Mouse (Mus musculus): ENCODE measurements around the gene Rffl. TPM values are rescaled to one million over a fixed set of nuclear protein-coding genes. Genes with fewer than 3 reads are reported as not detected.
"Not testable (repeated sequence)": the region's sequence is repeated elsewhere in the genome, so short reads cannot be mapped to it uniquely, and the experiment has no call there.

The Rffl gene
- total RNA-seq, 2 experiments from 2014 or later: 9.2 to 10.3 TPM

GRCm38 (mm10) chr11:82852540-82852939 is 18.5 kb downstream of the Rffl start:
- intact Hi-C loops (cut with DNase I): no loop called here

DNA sequence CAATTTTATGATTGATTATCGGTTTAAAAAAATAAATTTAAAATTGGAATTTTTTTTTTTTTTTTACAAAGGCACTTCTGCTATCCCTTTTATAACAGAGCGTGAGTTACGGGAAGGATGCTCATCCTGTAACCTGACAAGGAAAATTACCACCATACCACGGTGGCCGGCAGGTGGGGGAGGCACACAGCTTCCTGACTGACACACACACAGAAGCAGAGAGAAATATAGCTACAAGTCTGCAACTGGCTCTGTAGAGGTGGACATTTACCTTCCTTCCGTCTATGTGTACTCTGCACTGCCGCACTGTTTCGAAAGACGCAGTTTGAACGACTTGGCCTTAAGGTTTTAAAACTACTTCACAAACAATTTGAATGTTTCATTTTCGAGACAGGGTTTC is 18.9 kb downstream of the Rffl start:
- intact Hi-C loops (cut with DNase I): no loop called here

More at GRCm38 (mm10) chr11:82852540-82852939, 18.5 kb downstream of the Rffl start:
- DNase-seq (ENCODE audit: low spot score in 2 of 2): no peak

DNA sequence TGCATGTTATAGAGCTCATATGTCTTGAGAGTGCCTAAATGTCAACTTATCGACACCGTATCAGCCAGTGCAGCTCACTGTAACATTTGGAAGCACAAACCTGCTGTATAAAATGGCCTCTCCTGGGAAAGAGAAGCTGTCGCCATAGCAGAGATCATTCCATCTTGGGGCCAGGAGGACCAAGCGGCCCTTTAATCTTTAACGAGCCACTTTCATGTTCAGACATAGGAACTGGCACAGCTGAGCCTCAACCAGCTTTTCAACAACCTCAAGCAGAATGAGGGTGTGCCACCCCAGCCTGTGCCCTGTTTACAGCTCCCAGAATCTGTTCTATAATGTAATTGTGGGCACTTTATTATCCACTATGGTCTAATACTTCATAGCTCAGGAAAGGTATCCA is 20.8 kb downstream of the Rffl start:
- intact Hi-C loops (cut with DNase I): no loop called here
- no peak for DNase-seq (ENCODE audit: low spot score in 2 of 2)

More for the DNA sequence above, 18.9 kb downstream of the Rffl start:
- DNase-seq (ENCODE audit: low spot score in 2 of 2): no peak

- intact Hi-C loops (cut with DNase I): no loop called here
- DNase-seq (ENCODE audit: low spot score in 2 of 2): no peak
These were observed 23.4 kb downstream of the Rffl start for GRCm38 (mm10) chr11:82847571-82848000.

DNA sequence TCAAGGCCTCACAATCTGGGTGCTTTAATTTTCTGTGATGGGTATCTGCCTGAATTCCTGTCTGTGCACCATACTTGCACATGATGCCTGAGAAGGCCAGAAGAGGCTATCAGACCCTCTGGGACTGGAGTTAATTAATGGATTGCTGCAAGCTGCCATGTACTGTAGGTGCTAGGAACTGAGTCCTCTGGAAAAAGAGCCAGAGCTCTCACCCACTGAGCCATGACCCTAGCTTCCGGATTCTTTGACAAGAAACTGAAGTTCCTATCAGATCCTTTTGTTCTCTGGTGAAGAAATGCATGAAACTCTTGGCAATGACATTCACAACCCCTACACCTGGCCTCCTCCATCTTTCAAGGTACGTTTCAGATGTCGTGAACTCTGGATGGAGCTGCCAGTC is 24.1 kb downstream of the Rffl start:
- intact Hi-C loops (cut with DNase I): no loop called here
- no peak for DNase-seq (ENCODE audit: low spot score in 2 of 2)

DNA sequence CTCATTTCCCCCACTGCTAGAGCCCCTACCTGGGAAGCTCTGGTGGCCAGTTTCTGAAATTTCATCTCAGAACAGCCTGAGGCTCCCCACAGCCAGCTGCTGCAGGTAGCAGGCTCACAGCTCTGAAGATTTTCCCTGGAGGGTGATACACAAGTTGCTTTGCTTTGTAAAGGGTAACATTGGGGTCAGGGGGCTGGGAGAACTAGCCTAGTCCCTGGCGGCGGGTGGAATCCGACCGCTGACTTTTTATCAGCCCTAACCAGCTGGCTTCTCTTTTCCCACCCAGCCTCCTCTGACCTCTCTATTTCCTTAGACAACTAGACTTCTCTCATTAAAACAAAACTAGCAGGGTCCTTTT is 25.0 kb downstream of the Rffl start:
- intact Hi-C loops (cut with DNase I): no loop called here
- DNase-seq (ENCODE audit: low spot score in 2 of 2): no peak

- peak; percentile 29 to 34 for DNase-seq (ENCODE audit: low spot score in 2 of 2)
- intact Hi-C loops (cut with DNase I): no loop called here
These were observed 25.5 kb downstream of the Rffl start for GRCm38 (mm10) chr11:82845415-82846078.

DNA sequence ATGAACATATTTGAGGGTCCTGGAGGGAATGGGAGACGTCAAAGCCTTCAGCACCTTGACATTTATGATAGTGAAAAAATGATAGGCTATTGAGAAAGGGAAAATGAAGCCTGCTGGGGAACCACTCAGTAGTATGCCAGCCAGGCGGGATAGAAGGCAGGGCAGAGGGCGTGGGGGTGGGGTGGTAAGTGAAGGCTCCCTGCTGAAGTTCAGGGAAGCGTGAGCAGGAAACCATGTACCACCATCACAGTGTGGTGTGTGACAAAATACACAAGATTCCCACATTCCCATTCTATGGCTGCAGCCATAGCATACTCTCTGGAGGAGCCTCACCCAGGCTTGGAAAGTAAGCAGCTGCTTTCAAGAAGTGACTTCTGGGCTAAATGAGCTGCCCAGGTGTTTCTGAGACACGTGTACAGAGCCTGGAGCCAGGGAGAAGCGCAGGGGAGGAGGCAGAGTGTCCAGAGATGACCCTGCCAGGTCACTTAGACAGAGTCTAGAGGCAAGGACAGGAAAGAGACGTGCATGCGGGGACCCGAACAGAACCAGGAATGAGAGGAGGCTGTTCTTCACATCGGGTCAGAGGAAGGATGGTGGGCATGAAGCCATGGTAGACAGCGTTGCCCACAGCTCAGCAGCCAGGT is 26.1 kb downstream of the Rffl start:
- DNase-seq (ENCODE audit: low spot score in 2 of 2): no peak
- intact Hi-C loops (cut with DNase I): no loop called here

- intact Hi-C loops (cut with DNase I): no loop called here
- DNase-seq (ENCODE audit: low spot score in 2 of 2): no peak
These were observed 32.5 kb downstream of the Rffl start for GRCm38 (mm10) chr11:82838511-82838910.

GRCm38 (mm10) chr11:82837848-82838247 is 33.2 kb downstream of the Rffl start:
- DNase-seq (ENCODE audit: low spot score in 2 of 2): no peak
- intact Hi-C loops (cut with DNase I): no loop called here

DNA sequence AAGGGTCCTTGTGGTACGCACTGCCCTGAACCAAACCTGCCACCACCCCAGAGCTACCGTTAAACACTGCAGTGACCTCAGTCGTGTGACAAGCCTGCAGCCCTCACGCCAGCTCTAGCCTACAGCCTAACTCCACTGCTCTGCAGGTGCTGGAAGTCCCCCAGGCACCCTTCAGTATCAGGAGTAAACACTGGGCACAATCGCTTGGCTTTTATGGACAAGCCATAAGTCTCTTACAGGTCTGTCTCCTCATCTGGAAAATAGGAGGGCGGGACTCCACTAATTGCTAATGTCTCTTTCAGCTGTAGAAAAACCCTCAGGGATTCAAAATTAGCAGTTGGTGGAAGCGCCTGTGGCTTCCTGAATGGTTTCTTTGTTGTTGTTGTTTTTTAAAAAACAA is 33.8 kb downstream of the Rffl start:
- intact Hi-C loops (cut with DNase I): no loop called here
- no peak for DNase-seq (ENCODE audit: low spot score in 2 of 2)

- DNase-seq (ENCODE audit: low spot score in 2 of 2): no peak
- intact Hi-C loops (cut with DNase I): no loop called here
These were observed 35.2 kb downstream of the Rffl start for GRCm38 (mm10) chr11:82835616-82836432.

DNA sequence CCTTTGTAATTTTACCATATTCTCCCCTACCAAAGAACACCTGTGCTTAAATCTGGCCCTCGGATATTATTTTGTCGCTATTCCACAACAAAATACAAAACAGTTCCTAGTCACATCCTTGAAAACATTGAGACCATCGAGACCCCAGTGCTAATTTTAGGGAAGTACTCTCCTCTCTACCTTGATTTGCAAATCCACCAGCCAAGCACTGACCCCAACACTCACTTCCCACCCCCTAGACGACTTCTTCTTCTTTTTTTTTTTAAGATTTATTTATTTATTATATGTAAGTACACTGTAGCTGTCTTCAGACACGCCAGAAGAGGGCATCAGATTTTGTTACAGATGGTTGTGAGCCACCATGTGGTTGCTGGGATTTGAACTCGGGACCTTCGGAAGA is 36.7 kb downstream of the Rffl start:
- intact Hi-C loops (cut with DNase I); DNase-seq (ENCODE audit: low spot score in 2 of 2): not testable (repeated sequence)

DNA sequence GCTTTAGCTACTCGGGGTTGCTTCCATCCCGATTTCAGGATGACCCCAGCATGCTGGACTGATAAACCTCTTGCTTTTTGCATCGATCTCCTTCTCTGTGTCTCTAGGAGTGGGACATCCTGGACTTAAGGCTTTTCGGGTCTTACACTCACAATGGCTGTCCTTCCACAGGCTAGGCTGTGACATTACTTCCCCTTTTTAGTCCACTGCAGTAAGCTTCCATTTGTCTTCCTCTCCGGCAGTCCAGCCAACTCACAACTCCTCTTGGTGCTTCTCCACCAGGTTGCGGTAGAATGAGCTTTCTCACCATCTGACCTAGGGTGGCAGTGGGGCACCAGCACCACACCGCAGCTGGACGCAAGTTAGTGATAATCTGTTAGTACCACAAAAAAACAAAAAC is 37.1 kb downstream of the Rffl start:
- DNase-seq (ENCODE audit: low spot score in 2 of 2): no peak
- intact Hi-C loops (cut with DNase I): no loop called here

DNA sequence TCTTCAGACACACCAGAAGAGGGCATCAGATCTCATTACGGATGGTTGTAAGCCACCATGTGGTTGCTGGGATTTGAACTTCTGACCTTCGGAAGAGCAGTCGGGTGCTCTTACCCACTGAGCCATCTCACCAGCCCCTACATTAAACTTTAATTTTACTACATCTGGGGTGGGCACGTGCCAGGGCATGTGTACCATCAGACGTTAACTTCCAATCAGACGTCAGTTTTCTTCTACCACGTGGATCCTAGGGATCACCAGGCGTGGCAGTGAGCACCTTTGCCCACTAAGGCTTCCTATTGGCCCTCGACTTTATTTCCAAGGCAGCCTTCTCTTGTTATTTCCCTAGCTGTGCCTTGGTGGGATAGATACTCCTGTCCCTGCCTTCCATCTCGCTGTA is 38.6 kb downstream of the Rffl start:
- DNase-seq (ENCODE audit: low spot score in 2 of 2); intact Hi-C loops (cut with DNase I): not testable (repeated sequence)

DNA sequence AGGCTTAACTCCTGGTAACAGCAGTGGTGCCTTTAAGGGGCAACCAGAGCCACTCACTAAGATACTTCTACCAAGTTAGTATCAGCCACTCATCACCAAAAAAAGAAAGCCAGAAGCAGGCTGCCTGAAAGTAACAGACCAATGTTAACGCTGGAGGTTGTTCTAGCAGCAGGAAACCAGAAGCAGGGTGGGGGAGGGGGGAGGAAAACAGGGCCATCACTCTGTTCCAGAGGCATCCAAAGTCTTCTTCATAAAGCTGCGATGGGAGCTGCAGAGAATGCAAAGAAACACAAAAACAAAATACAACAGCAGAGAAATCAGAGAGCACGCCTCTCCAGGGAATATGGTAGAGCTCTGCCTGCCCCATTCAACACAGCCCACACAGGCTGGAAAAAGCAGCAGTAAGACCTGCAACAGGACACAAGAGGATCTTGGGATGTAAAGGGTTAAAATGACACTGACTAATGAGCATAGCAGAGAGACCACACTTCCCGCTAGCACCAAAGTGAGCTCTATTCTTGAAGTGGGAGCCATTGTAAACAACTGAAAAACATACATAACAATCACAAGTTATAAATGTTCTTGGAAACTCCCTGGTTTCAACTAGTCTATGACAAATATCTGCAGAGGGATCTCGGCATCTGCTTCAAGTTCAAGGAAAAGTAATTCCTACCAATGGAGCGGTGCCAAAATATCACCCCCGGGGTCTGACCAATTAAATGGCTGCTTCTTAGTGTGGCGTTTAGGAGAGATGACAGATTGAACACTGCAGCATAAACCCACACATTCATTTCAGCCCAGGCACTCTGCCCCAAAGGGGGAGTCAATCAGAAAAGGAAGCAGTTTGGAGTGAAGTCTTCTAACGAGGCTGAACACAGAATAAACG is 39.8 kb downstream of the Rffl start:
- intact Hi-C loops (cut with DNase I): no loop called here
- DNase-seq (ENCODE audit: low spot score in 2 of 2): no peak

GRCm38 (mm10) chr11:82826818-82827217 is 44.2 kb downstream of the Rffl start:
- intact Hi-C loops (cut with DNase I): no loop called here
- no peak for DNase-seq (ENCODE audit: low spot score in 2 of 2)

- intact Hi-C loops (cut with DNase I): no loop called here
- no peak for DNase-seq (ENCODE audit: low spot score in 2 of 2)
These were observed 50.1 kb downstream of the Rffl start for GRCm38 (mm10) chr11:82820788-82821456.

- no peak for DNase-seq (ENCODE audit: low spot score in 2 of 2)
- intact Hi-C loops (cut with DNase I): no loop called here
These were observed 51.7 kb downstream of the Rffl start for GRCm38 (mm10) chr11:82819350-82819749.

All from left cerebral cortex, postnatal 36 days (tissue).